Mouse (Mus musculus) megakaryocyte, adult 5-6 weeks (primary cell): ENCODE data around the gene Meis1. TPM values are rescaled to one million over a fixed set of nuclear protein-coding genes. Genes with fewer than 3 reads are reported as not detected.
A peak's percentile ranks its signal among the peaks of the same experiment; 100 is the strongest.

ENCODE experiments used
- ATAC-seq: 2 replicates; pipeline ENCODE4 v1.8.0; 2016; ENCODE audit warnings: mild to moderate bottlenecking, inconsistent platforms; ENCODE audit not compliant: poor library complexity, severe bottlenecking
- total RNA-seq, 2 experiments: library from RNA; stranded (forward) in 1 of 2; stranded (reverse) in 1 of 2; fragments of 153-499, 151-499 nt in 1 of 2; fragments of 221-1000, 200-1000 nt in 1 of 2; gene quantifications; 2 replicates each; pipeline versions ENCODE4 v1.2.3 to v1.2.4; 2015 to 2017

Meis1 gene
- total RNA-seq, 2 experiments from 2014 or later: 4.2 to 6.0 TPM

- no peak for ATAC-seq
These were observed 26.0 kb downstream of the Meis1 start for GRCm38 (mm10) chr11:18992796-18993195.

GRCm38 (mm10) chr11:18990244-18990677 lies 28.5 kb downstream of the Meis1 start:
- ATAC-seq: no peak

- ATAC-seq: no peak
These were observed 29.0 kb downstream of the Meis1 start for GRCm38 (mm10) chr11:18989669-18990243.

- no peak for ATAC-seq
These were observed 30.0 kb downstream of the Meis1 start for GRCm38 (mm10) chr11:18988637-18989263.

- no peak for ATAC-seq
These were observed 35.0 kb downstream of the Meis1 start for GRCm38 (mm10) chr11:18983813-18984212.

- ATAC-seq: no peak
These were observed 35.5 kb downstream of the Meis1 start for GRCm38 (mm10) chr11:18983294-18983693.

- no peak for ATAC-seq
These were observed 36.5 kb downstream of the Meis1 start for GRCm38 (mm10) chr11:18982331-18982730.

GRCm38 (mm10) chr11:18981367-18981766 lies 37.4 kb downstream of the Meis1 start:
- no peak for ATAC-seq

GRCm38 (mm10) chr11:18980615-18981014 lies 38.2 kb downstream of the Meis1 start:
- ATAC-seq: no peak

GRCm38 (mm10) chr11:18975087-18975486 lies 43.7 kb downstream of the Meis1 start:
- no peak for ATAC-seq

GRCm38 (mm10) chr11:18973808-18974207 lies 45.0 kb downstream of the Meis1 start:
- ATAC-seq: no peak

- no peak for ATAC-seq
These were observed 45.8 kb downstream of the Meis1 start for GRCm38 (mm10) chr11:18972968-18973367.

GRCm38 (mm10) chr11:18971551-18971950 lies 47.2 kb downstream of the Meis1 start:
- ATAC-seq: no peak

- peak; percentile 87 for ATAC-seq
These were observed 48.9 kb downstream of the Meis1 start for GRCm38 (mm10) chr11:18969920-18970336.

GRCm38 (mm10) chr11:18964418-18964817 lies 54.4 kb downstream of the Meis1 start:
- ATAC-seq: no peak

GRCm38 (mm10) chr11:18963202-18964136 lies 55.3 kb downstream of the Meis1 start:
- no peak for ATAC-seq

GRCm38 (mm10) chr11:18959465-18959864 lies 59.3 kb downstream of the Meis1 start:
- no peak for ATAC-seq

- ATAC-seq: peak; percentile 74
These were observed 60.7 kb downstream of the Meis1 start for GRCm38 (mm10) chr11:18957805-18958770.

- peak; percentile 79 for ATAC-seq
These were observed 61.5 kb downstream of the Meis1 start for GRCm38 (mm10) chr11:18957097-18957804.

- ATAC-seq: no peak
These were observed 62.8 kb downstream of the Meis1 start for GRCm38 (mm10) chr11:18955969-18956368.
